Mouse (Mus musculus): ENCODE results near the gene Rab40c.

- TF ChIP-seq E2F4 (IDR thresholded peaks at IDR 0.05; ENCODE audit: insufficient read depth) (no peak), POLR2A (IDR thresholded peaks at IDR 0.05; ENCODE audit: insufficient read length, low read depth) (peak; percentile 27), MYOD1 (IDR thresholded peaks at IDR 0.05; ENCODE audit: control insufficient read depth in 1 of 3, insufficient read length in 2 of 3, low read depth in 2 of 3) (no peak), POLR2AphosphoS2 (IDR thresholded peaks at IDR 0.05; ENCODE audit: insufficient read length, low read depth) (peak; percentile 66), MAX (IDR thresholded peaks at IDR 0.05; ENCODE audit: low read depth) (no peak), TCF12 (IDR thresholded peaks at IDR 0.05; ENCODE audit: insufficient read depth, poor library complexity, severe bottlenecking) (no peak), MYOG (IDR thresholded peaks at IDR 0.05; ENCODE audit: control insufficient read depth in 1 of 3, insufficient read depth in 1 of 3, insufficient read length in 2 of 3, low read depth in 2 of 3) (no peak)
Measured at GRCm38 (mm10) chr17:25882306-25882705, 37.2 kb downstream of the Rab40c start.
